Mouse (Mus musculus) kidney, adult 18-20 months (tissue): Measurements from ENCODE around the gene Olfr394.
"Not testable (repeated sequence)": the region's sequence is repeated elsewhere in the genome, so short reads cannot be mapped to it uniquely, and the experiment has no call there.

Source experiments
- DNase-seq: peaks from one replicate; pipeline ENCODE4 v3.0.0; 2021

Olfr394 gene

DNA sequence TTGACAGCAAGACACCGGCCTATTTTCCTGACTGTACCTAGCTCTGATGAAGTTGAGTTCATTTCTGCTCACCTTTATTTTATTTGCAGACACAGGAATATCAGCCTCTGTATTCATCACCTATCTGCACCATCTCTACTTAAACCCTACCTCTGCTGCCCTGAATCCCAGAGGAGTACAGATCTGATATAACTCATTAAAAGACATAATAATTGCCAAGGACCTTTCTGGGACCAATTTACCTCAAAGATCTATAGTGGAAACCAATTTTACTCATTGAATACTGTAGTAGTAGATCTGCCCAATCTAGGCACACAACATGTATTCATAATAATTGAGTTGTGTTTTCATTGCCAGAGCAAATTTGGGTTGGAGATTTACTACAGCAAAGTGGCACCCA, at the start of gene Olfr394:
Gene Olfr394, minus strand, starts transcription at position 101 of the 400 bp plus-strand sequence.
- DNase-seq: no peak

- DNase-seq: no peak
These were observed 45.8 kb upstream of the Olfr394 start, which contains the start of gene Olfr23 for GRCm38 (mm10) chr11:73936377-73936776. Gene Olfr23, plus strand, starts transcription at chr11:73936677.

GRCm38 (mm10) chr11:73909199-73909598, 18.6 kb upstream of the Olfr394 start, which contains the start of gene Olfr395:
Gene Olfr395, minus strand, starts transcription at chr11:73909299.
- not testable (repeated sequence) for DNase-seq

GRCm38 (mm10) chr11:73851354-73851753, 39.2 kb downstream of the Olfr394 start, which contains the start of gene Olfr393:
Gene Olfr393, minus strand, starts transcription at chr11:73851454.
- DNase-seq: no peak
